Mouse (Mus musculus): ENCODE results near the gene Fhl3. TPM values are rescaled to one million over a fixed set of nuclear protein-coding genes. Genes with fewer than 3 reads are reported as not detected.

The Fhl3 gene
- total RNA-seq, 2 experiments from 2014 or later = 1.4 to 2.2 TPM

GRCm38 (mm10) chr4:124751300-124752250 is 51.1 kb downstream of the Fhl3 start:
- DNase-seq (ENCODE audit: extremely low spot score in 1 of 2, low spot score in 2 of 2) = peak; percentile 98
- Histone ChIP-seq H3K27ac (peak overlapping the region; percentile 51; the same call in 1 of the 2 replicates), H3K4me3 (peak overlapping the region; percentile 90)
- intact Hi-C loops (cut with DNase I) = loop anchor here (5.0 kb wide), 1 partner anchor 46 kb away; no protein-coding TSS in a partner anchor
- no peak; the same call in 1 of the 2 replicates for TF ChIP-seq CTCF (IDR thresholded peaks at IDR 0.05)

DNA sequence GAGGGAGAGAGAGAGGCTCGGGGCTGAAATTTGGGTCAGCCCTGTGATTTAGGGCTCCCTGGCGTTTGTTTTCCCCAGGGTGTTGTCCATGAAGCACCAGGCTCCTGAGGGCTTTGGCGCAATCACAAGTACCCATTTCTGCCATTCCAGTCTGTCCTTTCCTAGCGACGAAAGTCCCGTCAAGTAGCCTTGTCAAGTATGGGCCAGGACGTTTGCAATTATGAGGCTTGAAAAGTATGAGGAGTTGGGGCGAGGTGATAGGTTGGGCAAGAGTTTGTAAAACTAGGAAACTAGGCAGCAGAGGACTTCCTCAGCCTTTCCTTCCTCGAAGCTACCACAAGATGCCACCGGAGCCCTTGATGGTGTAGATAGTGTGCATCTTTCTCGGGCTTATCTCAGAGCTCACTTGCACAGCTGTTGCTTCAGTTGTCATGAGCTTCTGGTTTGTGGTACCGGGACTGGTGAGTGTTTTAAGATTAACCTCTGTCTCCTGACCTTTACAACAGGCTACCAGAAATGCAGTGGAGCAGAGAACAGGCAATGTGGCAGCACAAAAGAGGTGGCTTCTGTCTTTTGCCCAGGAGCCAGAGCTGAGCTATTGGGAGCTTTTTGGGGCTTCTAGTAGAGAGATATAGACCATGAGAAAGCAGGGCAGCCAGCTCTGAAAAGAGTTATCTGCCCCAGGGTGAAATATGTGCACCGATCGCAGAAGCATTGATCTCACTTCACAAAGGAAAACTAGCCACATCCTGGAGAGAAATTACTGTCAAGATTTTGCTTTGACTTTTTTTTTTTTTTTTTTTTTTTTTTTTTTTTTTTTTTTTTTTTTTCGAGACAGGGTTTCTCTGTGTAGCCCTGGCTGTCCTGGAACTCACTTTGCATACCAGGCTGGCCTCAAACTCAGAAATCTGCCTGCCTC is 52.0 kb downstream of the Fhl3 start:
- H3K27ac ChIP-seq = no peak overlapping the region
- DNase-seq (ENCODE audit: extremely low spot score in 1 of 2, low spot score in 2 of 2) = no peak
- no peak for TF ChIP-seq CTCF (IDR thresholded peaks at IDR 0.05)

DNA sequence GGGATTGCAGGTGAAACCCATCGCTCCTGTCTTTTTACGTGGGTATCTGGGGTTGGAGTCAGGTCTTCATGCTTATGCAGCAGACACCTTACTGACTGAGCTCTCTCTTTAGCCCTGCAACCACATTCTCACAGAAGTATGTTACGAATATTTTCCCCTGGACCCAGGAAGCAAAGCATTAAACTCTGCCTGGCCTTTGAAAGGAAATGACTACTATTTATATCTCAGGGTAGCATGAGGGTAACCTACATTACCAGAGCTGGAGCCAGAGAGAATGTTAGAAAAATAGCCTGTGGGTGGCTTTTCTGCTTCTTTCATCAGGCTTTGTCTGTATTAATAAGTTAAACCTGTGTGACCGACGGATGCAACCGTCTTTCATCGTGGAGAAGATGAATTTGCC is 55.0 kb downstream of the Fhl3 start:
- no peak for DNase-seq (ENCODE audit: extremely low spot score in 1 of 2, low spot score in 2 of 2)
- no peak for TF ChIP-seq CTCF (IDR thresholded peaks at IDR 0.05)
- intact Hi-C loops (cut with DNase I) = no loop called here
- Histone ChIP-seq H3K27ac (no peak overlapping the region), H3K4me3 (no peak overlapping the region)

More for the DNA sequence above, 52.0 kb downstream of the Fhl3 start:
- intact Hi-C loops (cut with DNase I) = loop anchor here (5.0 kb wide), 1 partner anchor 45 kb away; no protein-coding TSS in a partner anchor
- peak overlapping the region; percentile 90 for H3K4me3 ChIP-seq

Small RNAs within 50 kb of the gene (microRNA-seq; reads per million reads assigned to microRNA genes)
- gene Gm24721 = 0 reads per million in 2 experiments
- 0 reads per million in 2 experiments for gene Mir697
- 0.73 to 0.96 reads per million in 2 experiments for gene Mir698

Other genes with a start within 250 kb of the Fhl3 start
- gene 3100002H09Rik, start 89.9 kb upstream of the Fhl3 start, total RNA-seq (2021) = under 1 TPM in 1 of 2 experiments, not detected in 1; 0.70 TPM
- 10 to 100 TPM; 16.9 to 18.8 TPM for gene Pou3f1, start 43.9 kb upstream of the Fhl3 start, total RNA-seq (2021)
- gene Utp11, start 7.1 kb upstream of the Fhl3 start, total RNA-seq (2021) = 10 to 100 TPM; 13.3 to 15.7 TPM
- 10 to 100 TPM; 33.0 to 35.6 TPM for gene Sf3a3, start 14.1 kb downstream of the Fhl3 start, total RNA-seq (2021)
- 10 to 100 TPM; 46.5 to 48.7 TPM for gene Inpp5b, start 41.1 kb downstream of the Fhl3 start, total RNA-seq (2021)
- 10 to 100 TPM; 26.1 to 28.4 TPM for gene Mtf1, start 101.4 kb downstream of the Fhl3 start, total RNA-seq (2021)
- 10 to 100 TPM; 29.8 to 33.8 TPM for gene Yrdc, start 150.0 kb downstream of the Fhl3 start, total RNA-seq (2021)
- gene 1110065P20Rik, start 150.5 kb downstream of the Fhl3 start, total RNA-seq (2021) = 10 to 100 TPM; 66.6 to 74.8 TPM
- 10 to 100 TPM; 53.7 to 55.3 TPM for gene Maneal, start 161.5 kb downstream of the Fhl3 start, total RNA-seq (2021)
- gene Epha10, start 180.2 kb downstream of the Fhl3 start, total RNA-seq (2021) = 10 to 100 TPM; 60.5 to 69.6 TPM
- gene 9930104L06Rik, start 236.3 kb downstream of the Fhl3 start, total RNA-seq (2021) = 10 to 100 TPM; 18.9 to 20.3 TPM
- gene Cdca8, start 238.6 kb downstream of the Fhl3 start, total RNA-seq (2021) = 1 to 10 TPM; 1.2 to 1.9 TPM

Data from left cerebral cortex, adult 2 months (tissue).